Mouse (Mus musculus): Measurements from ENCODE around the gene Nmnat1.

DNA sequence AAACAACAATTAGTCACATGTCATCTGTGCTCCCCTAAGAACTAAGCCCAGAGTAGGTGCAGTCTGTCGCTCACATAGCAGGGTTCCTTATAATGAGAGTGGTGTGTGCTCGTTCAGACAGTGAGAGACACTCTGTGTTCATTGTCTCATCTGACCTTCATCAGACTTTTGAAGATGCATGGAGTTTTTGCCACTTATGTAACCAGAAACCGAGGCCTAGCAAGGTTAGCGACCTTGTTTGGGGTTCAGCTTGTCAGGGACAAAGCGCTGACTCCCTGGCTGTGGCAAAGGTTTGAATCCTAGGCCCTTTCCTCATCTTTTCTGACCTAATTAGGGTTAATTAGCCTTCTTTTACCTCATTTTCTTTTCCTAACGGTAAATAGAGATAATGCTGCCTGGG lies 39.0 kb upstream of the Nmnat1 start:
- no peak for TF ChIP-seq CTCF (IDR thresholded peaks at IDR 0.05; ENCODE audit: control insufficient read depth, insufficient read depth, low read length)
- TF ChIP-seq POLR2A (IDR thresholded peaks at IDR 0.05; ENCODE audit: borderline replicate concordance, control insufficient read depth, low read depth, low read length) = no peak

Data from bone marrow, adult 2 months (tissue).